Mouse (Mus musculus) layer of hippocampus, adult 2 months (tissue): ENCODE measurements at regions not wholly inside any gene's neighbourhood (a gene's known extent, or its start where the extent isn't known, plus 50 kb on each side); places are given as distances from the start of the nearest gene placed in this dataset.

Source experiments
- DNase-seq, 2 experiments: peaks; one replicate each; pipeline ENCODE4 v3.0.0; 2022; ENCODE audit warnings: low spot score in 2 of 2
- H3K27ac ChIP-seq: fragments of 200-600 bp; 2 replicates; pipeline ENCODE4 v1.8.1; 2022
- H3K4me3 ChIP-seq: fragments of 200-600 bp; 2 replicates; pipeline ENCODE4 v1.8.1; 2022; ENCODE audit warnings: mild to moderate bottlenecking
- CTCF ChIP-seq: fragments of 200-600 bp; conservative IDR thresholded peaks from 2 replicates; pipeline ENCODE4 v1.8.1; 2022; ENCODE audit warnings: antibody characterized with exemption, mild to moderate bottlenecking, moderate library complexity

DNA sequence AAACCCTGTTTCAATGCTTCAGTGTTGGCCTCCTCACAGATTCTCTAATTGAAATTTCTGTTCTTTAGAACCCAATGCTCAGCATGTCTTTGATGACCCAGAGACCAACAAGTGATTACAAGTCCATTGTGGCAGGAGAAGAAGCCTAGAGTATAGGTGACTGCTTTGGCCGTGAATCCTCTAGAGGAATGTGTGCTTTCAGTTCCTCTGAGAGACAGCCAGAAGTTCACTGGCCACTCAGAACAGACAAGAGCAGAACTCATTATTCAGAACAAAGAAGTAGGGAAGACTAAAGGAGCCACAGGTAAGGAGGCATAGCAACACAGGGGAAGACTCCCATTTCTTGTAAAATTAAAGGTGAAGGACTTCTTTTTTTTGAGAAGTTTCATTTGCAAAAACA is 52.5 kb upstream of the Slc4a4 start:
- TF ChIP-seq CTCF: no peak
- Histone ChIP-seq H3K4me3 (no peak overlapping the region), H3K27ac (0 out of 2 replicates have a peak overlapping the region, but pooled peaks have one; percentile 5)
- DNase-seq: no peak

GRCm38 (mm10) chr5:88835053-88835452 is 51.6 kb upstream of the Slc4a4 start:
- DNase-seq: no peak
- TF ChIP-seq CTCF: no peak
- no peak overlapping the region for H3K4me3 ChIP-seq

GRCm38 (mm10) chr5:88835958-88836357 is 50.7 kb upstream of the Slc4a4 start:
- no peak for TF ChIP-seq CTCF
- H3K27ac ChIP-seq: no peak overlapping the region
- no peak for DNase-seq
- H3K4me3 ChIP-seq: no peak overlapping the region

More at GRCm38 (mm10) chr5:88835053-88835452, 51.6 kb upstream of the Slc4a4 start:
- no peak overlapping the region for H3K27ac ChIP-seq
